Mouse (Mus musculus) brain, embryonic 18.5 days (tissue): ENCODE results near the gene Evx2.

Experiments used
- DNase-seq: peaks from one replicate; pipeline ENCODE4 v3.0.0-alpha.2; 2012; ENCODE audit warnings: low read depth, low spot score

Gene Evx2

DNA sequence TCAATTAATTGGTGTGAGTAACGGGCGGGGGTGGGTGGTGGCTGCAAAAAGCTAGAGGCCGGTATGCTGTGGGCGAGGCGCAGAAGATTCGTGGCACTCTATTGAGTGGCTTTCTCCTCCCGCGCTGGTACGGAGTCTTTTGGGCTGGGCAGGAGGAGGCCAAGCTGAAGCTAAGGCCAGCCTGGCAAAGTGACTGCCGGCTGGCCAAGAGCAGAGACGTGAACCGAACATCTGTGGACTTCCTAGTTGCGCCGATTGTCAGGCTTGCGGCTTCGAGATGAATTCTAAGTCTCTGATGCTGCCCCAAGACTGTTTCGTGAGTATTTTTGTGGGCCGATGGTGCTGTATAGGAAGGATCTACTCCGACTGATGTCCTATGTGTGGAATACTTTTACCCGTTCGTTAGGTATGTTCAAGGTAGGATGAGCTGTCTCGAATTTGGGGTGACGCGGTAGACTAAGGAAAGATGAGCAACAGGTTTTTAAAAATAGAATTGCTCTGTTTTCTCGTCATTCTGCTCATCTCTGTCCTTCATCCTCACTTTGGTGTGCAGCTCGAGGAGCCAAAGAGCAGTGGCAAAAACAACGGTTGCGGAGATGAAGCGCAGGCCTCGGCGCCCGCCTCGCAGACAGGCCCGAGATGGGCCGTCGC, 8.0 kb upstream of the Evx2 start:
- no peak for DNase-seq

DNA sequence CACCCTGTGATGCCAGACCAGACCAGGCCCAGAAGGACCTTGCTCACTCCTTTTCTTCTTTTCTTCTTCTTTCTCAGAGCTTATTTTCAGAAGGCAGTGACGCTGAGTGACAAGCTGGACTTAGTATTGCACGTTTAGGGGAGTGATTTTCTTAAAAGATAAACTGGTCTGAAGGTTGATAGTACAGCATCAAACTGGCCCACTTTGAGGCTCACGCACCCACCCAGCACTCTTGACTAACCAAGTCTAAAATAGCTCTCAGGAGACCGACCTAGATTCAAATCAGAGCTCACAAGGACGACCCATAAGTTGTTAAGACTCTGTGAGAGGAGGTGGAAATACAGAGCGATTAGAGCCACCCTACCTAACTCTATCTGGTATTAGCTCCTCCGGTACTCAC, 7.1 kb upstream of the Evx2 start:
- no peak for DNase-seq

DNA sequence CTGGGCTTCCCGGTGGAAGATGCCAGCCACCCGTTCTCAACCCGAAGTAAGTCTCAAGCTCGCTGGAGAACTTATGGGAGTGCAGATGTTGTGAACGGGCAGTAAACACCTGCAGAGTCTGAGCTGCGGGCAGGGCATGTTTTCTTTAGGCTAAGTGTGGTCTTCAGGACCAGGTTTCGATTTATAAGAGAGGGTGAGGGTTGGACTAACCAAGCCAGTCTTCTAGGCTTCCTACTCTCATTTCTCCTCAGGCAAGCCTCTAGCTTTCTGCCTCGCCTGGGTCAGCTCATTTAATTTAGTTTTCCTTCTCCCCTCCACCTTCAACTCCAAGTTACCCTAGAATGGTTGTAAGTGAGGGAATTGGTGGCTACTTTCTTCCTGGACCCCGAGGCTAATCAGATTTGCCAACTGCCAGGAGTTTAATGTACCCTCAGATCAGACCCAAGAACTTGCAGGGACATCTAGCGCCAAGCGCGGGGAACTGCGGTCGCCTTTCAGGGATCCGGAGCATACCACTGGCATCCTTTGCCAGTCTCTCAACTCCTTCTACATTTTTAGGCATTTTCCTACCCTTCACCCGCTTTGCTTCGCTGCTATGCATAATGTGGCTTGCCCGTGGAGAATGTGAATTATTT, 4.1 kb upstream of the Evx2 start:
- DNase-seq: no peak

DNA sequence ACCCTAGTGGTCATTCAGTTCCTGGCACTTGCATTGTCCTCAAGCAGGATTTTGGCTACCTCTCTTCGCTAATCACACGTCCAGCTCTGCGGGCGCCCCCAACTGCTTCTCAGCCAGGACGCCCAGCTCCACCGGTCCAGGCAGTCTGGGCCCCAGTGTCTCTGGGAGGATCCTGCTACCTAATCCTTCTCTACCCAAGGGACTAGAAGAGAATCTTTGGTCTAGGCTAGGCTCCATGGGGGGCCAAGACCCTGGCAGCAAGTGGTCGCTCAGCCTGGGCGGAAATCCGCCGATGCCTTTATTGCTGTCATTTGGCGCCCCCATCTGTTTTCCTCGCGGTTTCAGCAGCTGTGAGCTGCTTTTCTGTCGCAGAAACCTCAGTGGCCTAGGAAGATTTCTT, 2.3 kb upstream of the Evx2 start:
- DNase-seq: no peak

DNA sequence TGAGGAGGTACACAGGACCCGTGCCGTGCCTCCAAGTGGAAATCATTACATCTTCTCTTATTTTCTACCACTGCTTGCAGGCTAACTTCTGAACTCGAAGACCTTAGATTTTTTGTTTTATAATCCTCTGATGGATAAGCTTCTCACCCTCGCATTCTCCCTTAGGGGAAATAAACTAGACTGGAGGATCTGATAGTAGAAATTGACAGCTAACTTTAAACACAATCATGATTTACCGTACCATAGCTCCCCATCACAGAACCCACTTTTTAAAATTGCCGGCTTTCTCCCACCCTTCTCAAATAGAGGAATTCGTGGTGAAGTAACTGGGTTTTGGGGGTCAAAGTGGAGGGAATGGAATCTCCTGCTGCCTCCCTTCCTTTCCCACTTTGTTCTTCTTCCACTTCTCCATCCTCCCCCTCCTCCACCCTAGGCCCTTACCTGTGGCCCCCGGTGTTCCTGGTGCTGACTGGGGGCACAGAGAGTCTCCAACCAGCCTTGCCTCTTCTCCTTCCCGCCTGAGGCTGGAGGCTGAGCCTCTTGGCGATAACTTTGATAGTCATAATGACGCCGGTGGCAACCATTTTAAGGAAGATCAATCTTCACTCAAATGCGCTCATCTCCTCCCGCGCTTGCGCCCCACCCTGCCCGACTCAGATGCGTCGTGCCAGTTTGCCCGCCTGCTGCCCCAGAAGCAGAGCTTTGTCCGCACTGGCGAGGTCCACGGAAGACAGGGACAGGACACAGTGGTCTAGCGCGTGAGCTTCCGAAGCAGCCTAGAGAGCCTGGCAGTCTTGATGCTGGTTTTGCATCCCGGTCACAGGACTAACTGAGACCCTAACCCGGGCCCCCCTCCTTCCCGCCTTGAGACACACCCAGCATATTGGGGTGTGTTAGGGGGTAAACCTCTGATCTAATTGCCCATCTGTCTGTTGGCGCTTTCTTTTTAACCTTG, 1.3 kb upstream of the Evx2 start:
- no peak for DNase-seq

DNA sequence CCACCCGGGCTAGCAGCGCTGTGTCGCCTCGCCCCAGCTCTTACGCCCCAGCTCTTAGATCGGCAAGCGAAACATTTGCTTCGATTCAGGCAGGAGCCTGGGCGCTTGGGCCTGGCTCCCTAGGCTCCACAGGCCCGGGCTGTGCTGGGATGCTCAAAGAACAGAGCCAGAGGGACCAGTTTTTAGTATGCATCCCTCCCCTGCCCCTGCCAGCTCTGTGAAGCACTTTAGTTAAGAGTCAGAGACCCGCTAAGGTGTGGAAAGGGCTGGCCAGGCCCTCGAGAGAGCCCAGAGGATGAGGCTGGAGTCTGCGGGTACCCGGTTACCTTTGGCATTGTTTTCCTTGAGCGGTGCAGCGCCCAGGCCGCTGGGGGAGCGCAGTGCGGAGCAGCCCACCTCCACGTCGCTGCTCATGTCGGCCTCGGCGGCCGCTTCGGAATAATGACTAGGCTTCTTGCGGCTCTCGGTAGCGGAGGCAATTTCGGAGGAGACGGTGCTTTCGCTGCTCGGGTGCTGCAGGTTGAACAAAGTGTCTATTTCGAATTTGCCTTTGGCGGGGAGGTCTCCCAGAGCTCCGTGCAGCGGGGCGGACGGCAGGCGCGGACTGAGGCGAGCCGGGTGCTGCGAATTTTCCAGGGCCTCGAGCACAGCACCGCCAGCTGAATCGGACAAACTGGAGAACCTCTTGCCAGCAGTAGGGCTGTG, 538 bp downstream of the Evx2 start:
- no peak for DNase-seq

DNA sequence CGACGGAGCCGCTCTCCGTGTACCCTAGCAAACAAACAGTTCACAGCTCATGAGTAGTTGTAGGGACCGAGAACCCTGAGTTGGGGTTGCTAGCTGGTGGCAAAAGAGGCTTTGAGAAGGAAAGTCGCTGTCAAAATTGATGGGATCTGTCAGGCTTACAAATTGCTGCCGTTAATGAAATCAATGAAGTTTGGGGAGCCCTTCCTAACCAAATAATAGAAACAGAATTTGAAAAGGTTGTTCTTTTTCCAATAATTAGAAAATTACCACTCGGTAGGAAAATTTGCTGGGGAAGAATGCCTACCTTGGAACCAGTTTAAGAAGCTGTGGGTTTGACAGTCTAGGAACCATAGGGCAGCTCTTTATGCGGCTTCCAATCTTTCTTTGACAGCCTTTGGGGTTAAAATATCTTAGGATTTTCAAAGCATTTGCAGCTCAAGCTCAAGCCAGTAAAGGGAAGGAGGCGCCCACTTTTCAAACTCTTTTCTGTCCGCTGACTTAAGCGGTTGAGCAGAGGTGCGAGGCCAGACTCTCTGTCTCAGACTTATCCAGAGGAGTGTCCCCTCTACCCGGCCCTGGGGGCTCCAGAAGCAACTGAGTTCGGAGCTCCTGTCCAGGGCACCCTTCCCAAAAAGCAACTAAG, 1.2 kb downstream of the Evx2 start:
- no peak for DNase-seq

DNA sequence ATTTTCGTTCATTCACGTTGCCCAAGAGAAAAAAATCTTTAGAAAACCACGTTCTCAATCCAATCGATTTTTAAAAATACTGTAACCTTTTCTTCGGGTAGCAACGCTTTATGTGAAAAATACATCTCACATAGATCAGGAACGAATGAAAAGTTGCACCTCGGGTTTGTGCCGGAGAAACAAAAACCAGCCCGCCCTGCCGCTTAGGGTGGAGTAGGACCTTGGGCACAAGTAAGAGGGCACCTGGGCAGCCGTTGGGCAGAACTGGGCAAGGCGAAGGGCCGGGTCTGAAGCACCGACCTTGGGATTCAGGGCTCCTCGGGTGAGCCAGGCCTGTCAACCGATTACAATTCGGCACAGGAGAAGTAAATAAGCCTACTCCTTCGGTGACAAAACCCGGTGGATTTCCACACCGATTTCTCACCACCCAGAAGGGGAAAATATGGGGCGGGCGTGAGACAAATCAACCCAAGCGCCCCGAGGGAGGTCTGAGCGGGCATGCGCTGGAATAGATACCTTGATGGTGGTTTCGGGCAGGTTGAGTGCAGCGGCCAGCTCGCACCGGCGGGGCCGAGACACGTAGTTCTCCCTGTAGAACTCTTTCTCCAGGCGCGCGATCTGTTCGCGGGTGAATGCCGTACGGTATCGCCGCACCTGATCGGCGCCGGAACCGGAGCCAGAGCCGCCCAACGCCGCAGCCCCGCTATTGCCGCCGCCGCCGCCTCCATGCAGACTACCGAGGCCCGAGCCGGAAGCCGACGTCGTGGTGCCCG, 1.9 kb downstream of the Evx2 start:
- DNase-seq: no peak

DNA sequence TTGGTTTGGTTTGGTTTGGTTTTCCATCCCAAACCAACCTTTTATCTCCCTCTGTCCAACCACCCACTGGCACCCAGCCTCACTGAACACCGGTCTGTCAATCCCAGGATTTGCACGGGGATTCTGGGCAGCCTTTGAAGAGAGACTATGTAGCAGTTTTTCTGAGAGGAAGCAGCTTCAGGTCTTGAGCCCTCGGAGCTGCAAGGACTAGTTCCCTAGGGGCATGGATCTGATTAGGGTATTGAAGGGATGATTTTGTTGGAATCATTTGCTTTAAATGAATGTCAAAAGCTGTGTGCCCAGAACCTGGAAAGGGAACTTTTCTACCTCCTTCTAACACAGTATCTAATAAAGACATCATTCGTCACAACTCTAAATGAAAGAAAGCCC, 2.7 kb downstream of the Evx2 start:
- no peak for DNase-seq

DNA sequence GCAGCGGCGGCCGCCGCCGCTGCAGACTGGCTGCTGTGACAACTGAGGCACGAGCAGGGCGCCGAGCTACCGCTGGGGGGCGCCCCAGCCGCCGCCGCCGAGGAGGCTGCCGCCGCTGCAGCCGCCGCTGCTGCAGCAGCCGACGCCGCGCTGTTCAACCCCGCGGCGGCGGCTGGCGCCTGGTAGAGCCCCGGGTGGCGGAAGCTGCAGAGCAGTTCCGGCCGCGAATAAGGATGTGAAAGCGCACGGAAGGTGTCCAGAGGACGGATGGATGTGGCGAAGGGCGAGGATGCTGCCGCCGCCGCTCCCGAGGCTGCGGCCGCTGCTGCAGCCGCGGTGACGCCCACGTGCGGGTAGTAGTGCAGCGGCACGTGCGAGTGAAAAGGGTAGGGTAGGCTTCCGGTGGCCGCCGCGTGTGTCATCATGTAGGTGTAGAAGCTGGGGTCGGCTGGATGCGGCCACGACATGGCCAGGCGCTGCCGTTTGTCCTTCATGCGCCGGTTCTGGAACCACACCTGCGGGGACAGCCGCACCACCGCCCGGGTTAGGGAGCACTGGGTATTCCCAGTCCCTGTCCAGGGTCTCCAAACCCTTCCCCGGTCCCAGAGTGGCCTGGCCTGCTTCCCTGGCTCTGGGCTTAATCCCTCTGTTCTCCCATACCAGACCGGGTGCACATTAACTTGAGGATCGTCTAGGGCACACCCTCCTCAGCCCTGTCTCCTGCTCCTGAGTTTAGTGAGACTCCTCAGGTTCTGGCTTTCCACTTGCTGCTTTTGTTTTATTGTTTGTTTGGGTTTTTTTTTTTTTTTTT, 3.3 kb downstream of the Evx2 start:
- no peak for DNase-seq

DNA sequence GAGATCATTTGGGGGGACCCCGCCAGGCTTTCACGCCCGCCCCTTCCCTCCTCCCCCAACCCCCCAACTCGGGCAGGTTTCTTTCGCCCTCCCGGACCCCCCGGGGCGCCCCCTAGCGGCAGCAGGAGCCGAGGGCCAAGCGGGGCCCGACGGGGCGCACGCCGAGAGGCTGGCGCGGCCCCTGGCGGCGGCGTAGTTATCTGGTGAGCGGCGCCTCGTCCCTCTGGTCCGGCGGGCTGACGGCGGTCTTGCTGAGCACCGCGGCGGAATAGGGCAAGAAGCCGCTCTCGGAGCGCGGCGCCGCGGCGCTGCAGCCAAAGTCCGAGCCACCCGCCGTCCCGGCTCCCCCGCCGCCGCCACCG, 4.0 kb downstream of the Evx2 start:
- DNase-seq: no peak

DNA sequence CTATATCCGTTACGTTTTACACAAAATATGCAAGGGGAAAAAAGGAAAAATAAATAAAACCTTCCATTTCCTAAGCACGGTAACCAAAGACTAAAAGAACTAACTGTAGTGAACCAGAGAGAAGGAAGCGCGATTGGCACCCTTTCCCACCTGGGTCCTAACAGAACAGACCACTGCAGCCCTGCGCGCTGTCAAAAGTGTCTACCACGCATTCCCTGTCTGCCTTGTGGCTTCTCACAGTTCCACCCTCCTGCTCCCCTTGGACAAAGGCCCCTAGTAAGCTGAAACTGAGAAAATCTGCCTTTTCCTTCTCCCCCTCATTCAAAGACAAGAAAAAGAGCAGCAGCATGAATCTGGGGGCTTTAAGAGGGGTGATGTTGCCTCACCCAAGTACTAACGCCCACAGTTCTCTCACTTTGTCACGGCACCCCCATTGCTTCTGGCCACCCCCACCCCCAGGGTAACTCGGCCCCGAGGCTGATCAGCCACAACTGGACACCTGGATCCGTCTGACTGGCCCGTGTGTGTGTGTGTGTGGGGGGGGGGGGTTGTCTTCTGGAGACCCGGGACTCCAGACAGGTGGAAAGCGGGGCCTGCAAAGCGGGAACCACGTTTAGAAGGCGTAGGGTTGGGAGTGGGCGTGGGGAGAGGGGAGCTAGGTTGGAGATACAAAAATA, 4.5 kb downstream of the Evx2 start:
- no peak for DNase-seq

DNA sequence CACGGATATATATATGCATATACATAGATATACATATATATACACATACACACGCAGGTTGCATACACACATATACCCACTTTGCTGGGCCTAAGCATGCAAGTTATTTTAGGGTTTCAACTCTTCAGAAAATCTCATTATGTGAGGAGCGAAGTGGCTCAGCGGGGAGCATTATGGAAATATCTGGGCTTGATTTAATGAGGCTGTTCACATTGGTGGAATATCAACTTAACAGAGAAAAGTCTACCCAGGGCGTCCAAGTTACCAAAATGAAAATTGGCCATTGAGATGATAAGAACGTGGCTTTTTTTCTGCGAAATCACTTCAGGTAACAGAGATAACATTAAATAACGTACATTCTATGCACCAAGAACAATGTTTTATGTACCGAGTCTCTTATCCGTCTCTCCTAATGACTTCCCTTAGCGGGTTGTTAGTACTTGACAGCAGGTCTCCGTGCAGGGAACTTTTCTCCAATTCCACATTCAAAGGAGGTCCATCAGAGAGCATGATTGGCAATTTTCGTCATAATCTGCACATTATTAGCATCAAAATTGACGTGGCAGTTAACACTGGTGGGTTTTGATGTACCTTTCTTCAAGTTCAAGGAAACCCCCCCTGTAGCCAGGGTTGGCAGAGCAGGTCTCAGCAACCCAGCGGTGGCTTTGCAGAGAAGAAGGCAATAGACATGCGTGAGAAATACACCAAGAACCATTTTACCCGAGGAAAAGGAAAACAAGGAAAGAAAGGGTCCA, 5.4 kb downstream of the Evx2 start:
- no peak for DNase-seq

DNA sequence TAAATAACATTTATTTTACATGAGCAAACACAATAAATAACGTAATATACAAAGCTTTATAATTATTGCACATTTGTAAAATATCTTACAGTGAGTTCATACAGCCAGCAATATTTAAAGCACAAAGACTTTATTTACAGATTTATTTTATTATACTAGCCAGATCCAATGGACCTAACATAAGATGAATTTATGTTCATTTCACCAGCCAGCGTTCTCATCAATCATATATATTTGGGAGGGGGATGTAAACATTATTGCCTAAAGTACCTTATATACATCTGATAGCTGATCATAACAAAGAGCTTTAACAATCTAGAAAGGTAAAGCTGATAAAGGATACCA, 6.4 kb downstream of the Evx2 start:
- no peak for DNase-seq

DNA sequence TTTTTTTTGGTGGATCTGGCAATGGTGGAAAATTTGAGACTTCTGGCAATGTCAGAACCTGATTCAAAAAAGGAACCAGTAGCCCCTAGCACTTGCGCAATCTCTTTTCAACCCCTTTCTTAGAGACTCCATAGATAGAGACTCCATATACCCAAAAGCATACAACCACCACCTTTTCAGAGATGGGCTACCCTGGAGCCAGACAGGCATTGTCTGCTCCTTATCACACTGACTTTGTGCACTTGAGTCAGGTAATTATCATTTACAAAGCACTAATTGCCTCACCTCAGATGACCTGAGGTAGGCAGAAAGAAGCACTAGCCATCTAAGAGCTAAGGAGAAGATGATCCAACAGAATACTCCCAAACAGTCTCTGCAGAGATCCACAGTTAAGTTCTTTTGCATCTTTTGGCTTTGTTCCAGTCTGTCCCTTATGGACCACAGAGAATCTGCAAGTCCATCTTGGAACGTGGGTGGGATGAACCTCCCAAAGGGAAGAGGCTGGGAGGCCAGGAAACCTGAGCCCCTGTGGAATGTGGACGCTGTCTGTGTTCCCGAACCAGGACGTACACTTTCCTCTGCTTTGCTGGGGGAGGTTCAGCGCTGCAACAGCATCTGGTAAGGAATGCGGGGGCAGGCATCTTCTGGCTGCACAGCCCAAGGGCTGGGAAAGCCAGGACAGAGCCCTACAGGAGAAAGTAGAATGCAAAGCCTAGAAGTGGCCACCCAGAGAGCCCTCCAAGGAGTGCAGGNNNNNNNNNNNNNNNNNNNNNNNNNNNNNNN, 12.1 kb downstream of the Evx2 start:
- no peak for DNase-seq

DNA sequence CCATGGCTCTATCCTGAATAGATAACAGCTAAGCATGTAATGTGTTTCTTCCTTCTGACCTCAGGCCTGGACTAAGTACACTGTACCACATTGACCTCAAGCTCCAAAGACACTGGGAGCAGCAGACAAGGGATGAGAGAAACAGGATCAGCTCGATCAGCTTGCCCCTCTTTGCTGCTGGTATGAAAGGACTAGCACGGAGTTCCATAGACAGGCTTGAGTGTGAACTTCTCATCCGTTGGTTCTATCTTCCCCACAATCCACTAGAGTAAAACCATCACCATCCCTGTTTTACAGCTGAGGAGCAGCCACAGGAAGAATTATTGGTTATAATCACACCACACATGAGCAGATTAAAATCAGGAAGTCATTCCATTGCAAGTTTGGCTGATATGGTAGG, 13.7 kb downstream of the Evx2 start:
- no peak for DNase-seq

DNA sequence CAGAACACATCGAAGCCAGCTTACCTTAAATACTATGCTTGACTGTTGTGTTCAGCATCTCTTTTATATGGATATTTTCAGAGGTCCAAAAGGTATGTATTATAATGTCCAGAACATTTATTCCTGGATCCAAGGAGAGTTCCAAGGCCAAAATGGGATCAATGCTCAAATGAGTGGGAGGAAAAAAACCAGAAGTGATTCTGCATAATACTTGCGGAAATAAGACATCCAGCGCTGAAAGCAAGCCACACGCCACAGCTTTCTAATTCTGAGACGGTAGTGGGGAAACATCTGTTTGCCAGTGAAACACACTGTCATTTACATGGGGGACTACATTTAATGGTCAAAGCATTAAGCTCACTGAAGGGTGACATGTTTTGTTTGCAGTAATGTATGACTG, 16.9 kb downstream of the Evx2 start:
- no peak for DNase-seq

DNA sequence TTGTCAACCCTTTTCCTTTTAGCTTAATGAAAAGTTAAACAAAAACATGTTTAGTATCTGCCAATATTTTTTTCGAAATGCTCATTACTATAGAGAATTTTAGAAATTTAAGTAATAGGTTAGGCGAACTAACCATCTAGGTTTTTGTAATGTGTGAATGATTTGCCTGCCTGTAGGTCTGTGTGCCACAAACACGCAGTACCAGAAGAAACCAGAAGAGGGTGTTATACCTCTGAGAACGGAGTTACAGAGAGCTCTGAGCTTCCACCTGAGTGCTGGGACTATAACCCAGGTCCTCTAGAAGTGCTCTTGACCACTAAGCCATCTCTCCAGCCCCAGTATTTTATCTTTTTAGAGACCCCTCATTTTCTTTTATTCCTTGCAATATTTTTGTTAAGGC, 23.9 kb downstream of the Evx2 start:
- no peak for DNase-seq
